Mouse (Mus musculus) left cerebral cortex, adult 18-20 months (tissue): Measurements from ENCODE around the gene Crip1. TPM values are rescaled to one million over a fixed set of nuclear protein-coding genes. Genes with fewer than 3 reads are reported as not detected.

Experiments used
- DNase-seq, 2 experiments: peaks; one replicate each; pipeline ENCODE4 v3.0.0; 2021 to 2022; ENCODE audit warnings: low spot score in 2 of 2, mixed read lengths in 1 of 2
- total RNA-seq, 2 experiments: library from RNA; stranded (reverse); gene quantifications; 2 replicates each; pipeline ENCODE4 v1.2.3; 2021

Gene Crip1
- total RNA-seq, 2 experiments from 2014 or later: 14.3 to 15.9 TPM

DNA sequence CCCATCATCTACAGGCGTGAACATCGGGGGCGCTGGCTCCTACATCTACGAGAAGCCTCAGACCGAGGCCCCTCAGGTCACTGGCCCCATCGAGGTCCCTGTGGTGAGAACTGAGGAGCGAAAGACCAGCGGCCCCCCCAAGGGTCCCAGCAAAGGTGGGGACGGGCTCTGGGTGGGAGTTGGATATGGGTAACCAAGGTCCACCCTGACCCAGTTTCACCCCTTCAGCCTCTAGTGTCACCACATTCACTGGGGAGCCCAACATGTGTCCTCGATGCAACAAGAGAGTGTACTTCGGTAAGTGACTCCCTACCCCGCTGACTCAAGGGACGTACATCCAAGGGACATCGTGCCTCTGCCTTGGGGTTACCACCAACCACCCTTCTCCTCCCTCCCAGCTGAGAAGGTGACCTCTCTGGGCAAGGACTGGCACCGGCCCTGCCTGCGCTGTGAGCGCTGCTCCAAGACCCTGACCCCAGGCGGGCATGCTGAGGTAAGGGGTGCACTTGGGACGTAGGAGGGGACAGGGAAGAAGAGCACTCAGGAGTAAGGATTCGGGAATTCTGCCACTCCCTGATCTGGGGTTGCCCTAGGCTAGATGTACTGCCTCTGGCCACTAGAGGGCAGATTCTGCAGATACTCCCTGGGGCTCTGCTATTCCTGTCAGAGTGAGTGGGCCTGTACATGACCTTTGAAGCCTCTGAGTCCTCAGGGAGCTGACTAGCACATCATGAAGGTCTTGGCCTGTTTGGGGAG, 1.9 kb upstream of the Crip1 start:
- peak; percentile 44 to 63 for DNase-seq

- DNase-seq: no peak
These were observed 1.2 kb upstream of the Crip1 start for GRCm38 (mm10) chr12:113144886-113145285.

- no peak for DNase-seq
These were observed 525 bp upstream of the Crip1 start for GRCm38 (mm10) chr12:113145591-113145990.

DNA sequence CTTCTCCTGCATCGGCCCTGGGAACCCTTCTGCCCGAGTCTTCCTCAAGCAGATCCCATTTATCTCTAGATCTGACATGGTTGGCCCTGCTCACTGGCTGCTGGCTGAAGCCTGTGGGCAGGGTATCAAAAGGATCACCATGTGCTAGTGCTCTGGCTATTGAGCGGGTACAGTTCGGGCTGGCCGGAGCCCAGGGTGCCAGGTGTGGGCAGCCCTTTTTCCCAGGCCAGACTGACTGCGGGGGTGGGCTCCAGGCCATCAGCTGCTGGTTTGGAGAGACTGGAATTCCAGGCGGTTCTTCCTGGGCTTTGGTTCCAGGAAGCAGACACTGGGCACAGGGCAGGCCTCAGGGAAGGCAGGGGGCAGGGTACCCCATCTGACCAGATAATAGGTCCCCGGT, 1.4 kb downstream of the Crip1 start:
- DNase-seq: no peak

DNA sequence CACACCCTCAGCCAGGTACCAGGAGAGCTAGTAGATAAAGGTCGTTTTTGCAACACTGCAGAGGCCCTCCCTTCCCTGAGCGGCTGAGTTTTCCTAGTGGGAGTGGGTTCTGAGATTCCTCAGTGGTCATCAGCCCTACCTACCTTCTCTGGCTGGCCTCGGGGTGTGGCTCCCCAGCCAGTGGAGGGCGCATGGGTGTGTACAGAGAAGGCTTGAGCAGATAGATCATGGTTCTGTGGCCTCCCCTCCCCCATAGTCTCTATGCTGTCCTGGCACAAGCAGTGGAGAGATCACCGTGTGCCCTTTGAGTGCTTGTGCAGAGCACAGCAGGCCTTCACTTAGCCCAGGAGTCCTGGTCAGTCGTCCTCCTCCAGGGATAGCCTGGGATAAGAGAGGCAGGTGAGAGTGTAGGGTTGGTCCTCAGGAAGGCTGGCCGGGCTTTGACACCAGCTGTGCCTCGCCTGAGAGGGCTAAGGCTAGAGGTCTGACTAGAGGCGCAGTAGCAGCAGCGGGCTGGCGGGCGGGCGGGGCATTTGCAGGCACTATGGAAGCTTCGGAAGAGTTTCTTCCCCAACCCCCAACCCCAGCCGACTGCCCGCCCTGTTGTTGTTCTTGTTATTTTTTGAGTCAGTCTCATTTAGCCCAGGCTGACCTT, 2.4 kb downstream of the Crip1 start:
- DNase-seq: no peak

GRCm38 (mm10) chr12:113149341-113149740, 3.2 kb downstream of the Crip1 start:
- DNase-seq: no peak

DNA sequence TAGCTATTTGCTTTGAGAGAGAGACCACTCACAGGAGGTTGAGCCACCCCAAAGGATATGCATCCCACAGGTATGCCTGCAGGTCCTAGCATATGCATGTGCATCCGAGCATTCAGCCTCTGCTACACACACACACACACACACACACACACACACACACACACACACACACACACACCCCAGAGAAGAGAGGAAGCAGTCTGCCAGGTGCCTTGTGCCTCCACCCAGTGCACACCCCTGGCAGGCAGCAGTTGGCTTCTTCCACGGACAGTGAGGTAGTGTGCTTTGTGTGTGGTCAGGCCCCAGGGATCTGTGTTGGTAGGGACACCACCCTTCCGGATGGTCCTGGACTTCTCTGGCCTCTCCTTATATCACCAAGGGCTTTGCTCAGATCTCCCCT, 3.8 kb downstream of the Crip1 start:
- no peak for DNase-seq

DNA sequence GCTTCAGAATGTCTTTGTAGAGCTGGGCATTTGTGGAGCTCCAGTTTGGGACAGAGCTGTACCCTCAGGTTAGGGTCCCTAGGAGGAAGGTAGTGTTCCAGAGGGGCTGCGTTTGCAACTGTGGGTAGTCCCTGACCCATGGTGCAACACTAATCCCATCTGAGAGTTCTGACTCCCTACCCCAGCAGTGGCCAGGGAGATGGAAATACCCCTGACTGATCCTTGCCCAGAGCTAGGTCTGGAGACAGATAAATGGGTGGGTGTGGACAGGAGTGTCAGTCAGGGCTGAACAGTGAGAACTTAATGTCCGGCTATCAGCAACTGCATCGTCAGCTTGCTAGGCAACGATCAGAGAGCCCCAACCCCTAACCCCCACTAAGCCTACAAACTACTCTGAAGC, 4.5 kb downstream of the Crip1 start:
- DNase-seq: no peak

DNA sequence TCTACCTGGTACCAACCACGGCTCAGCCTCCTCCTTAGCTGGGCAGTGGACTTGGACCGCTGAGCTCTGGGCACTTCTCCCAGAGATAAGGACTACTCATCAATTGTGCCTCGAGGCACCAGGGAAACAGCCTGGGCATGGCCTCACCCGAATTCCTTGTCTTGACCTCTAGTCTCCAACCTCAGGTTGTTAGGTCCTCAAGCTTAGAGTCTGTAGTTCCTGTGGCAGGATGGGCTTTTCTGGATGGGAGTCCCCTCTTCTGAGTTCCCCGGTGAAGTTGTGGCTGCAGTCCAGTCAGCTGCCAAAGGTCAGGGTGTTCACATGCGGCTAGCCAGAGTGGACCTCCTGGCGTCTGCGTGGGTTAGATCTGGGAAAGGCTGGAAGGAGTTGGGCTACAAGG, 4.9 kb downstream of the Crip1 start:
- DNase-seq: no peak

DNA sequence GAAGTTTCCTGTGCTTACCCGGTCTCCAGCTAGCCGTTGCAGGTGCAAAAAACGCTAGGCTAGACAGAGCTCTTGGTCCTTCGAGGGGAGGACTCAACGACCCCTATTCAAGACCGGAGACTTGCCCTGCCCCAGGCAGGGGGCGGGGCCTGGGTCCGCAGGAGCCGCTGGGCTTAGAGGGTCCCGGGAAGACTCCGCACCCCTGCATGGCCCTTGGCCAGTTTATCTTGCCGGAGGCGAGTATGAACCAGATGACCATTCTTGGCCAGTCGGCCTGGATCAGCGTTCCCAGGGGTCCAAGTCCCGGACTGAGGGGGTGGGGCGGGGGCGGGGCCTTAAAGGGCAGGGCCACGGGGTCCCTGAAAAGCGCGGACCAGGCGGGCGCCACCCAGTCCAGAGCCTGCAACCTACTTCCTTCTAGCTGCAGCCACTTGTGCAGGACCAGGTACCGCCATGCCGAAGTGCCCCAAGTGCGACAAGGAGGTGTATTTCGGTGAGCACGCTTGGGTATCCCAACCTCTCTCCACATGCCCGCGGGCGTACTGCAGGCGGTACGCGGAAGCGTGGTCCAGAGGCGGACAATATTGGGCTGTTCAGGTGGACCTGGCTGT, 5.7 kb downstream of the Crip1 start:
- DNase-seq: no peak

DNA sequence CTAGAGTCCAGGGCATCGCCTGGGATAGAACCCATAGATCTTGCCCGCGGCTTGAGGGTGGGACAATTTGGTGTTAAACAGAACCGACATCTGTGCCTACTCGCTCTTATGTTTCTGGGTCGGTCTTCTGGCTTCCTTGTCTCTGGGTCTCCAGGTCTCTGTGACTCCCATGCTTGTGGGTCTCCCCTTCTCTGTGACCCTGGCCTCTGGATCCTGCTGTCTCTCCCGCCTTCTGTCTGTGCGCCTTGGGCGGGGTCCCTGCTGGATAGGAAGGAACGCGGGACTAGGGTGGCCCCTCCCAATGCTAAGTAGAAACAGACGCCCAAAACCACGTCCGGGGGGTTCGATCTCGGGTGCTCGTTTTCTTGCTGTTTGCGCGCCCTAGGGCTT, 6.2 kb downstream of the Crip1 start:
- no peak for DNase-seq

- DNase-seq: no peak
These were observed 6.9 kb downstream of the Crip1 start for GRCm38 (mm10) chr12:113152991-113153525.

DNA sequence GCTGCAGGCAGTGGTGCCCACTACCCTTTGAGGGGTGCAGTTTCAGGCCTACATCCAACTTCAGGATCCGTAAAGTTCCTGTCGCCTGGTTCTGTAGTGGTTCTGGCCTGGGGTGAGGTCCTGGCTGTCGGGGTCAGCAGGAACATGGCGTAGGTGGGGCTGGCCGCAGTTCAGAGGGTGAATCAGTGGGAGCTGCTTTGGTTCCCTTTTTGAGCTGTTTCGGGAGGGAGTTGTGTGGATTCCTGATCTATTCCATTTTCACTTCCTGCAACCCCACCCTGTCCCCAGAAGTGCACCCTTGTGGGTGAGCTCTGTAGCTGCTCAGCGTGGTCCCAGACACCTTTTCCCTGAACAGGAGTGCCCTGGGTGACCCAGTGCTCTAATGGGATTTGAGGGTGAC, 7.9 kb downstream of the Crip1 start:
- no peak for DNase-seq

- DNase-seq: no peak
These were observed 8.6 kb downstream of the Crip1 start for GRCm38 (mm10) chr12:113154747-113155075.

DNA sequence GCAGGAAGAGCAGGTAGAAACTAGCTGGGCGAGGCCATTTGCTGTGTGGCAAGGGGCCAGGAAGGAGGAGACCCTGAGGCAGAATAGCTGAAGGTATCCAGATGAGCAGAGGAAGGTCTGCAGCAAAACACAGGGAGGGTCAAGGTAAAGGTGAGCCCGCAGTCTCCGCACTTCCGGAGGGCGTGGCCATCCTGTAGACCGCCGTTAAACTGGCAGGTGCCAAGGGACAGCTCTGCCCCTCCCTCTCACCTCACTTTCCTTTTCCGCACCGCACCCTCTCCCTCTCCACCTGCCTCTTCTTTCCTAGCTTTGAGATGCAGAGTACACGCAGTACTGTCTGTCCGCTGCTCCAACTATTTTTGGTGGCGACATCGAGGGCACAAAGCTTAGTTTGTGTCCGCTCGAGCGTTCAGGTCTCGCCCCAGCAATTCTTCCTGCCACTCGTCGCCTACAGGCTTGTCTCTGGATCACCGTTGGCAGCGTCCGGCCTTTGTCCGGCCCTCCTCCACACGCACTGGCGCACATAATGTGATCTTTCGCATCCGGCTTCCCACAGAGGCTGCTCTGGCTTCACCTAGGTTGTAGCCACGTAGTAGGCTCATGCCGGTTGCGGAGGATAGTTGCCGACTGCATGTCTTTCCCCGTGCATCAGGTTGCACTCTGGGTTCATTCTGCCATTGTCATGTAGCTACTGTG, 9.1 kb downstream of the Crip1 start:
- no peak for DNase-seq

- peak; percentile 99 to 100 for DNase-seq
These were observed 9.9 kb downstream of the Crip1 start, which contains the start of gene Tedc1 for GRCm38 (mm10) chr12:113155887-113156539. Tedc1 (plus strand) TSS chr12:113156421.

- no peak for DNase-seq
These were observed 10.4 kb downstream of the Crip1 start for GRCm38 (mm10) chr12:113156540-113156929.

DNA sequence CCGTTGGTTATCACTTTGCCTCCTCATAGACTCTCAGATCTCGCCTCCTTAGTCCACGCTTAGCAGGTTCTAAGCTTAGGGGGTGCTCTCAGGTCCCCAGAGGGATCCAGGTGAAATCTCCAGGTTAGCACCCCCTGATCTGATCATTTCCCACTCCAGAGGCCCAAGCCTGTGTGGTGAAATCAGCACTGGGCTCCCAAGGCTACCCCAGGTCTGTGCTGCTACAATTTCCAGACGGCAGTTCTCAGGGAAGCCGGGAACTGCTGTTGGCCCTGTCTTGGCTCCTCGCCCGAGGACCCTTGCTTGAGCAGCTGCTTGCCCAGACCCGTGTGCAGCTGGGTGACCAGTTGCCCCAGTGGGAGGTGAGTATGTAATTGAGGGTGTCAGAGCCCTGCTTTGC, 10.9 kb downstream of the Crip1 start:
- DNase-seq: no peak

DNA sequence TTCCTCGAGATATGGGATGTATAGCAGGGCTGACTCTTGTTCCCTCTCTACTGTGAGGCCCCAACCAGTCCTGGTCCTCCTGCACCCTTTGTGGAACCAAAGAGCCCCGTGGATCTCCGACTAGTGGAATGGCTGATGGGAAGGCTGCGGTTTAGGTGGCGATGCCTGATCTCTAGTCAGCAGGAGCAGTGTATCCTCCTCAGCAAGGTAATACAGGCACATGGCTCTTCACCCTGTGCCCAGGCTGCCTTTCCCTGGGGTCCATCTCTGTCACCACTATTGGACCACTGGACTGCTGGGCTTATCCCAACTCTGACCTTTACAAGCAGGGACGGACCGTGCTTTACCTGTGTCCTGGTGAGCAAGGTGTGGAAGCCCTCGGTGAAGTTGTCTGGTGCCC, 11.4 kb downstream of the Crip1 start:
- no peak for DNase-seq

- DNase-seq: no peak
These were observed 11.9 kb downstream of the Crip1 start for GRCm38 (mm10) chr12:113157971-113158370.

GRCm38 (mm10) chr12:113163561-113164006, 17.5 kb downstream of the Crip1 start:
- DNase-seq: no peak
